Mouse (Mus musculus) cortical plate, adult 2 months (tissue): Measurements from ENCODE around the gene Tcf7l2. TPM values are rescaled to one million over a fixed set of nuclear protein-coding genes. Genes with fewer than 3 reads are reported as not detected.

ENCODE experiments used
- H3K27ac ChIP-seq: fragments of 200-500 bp; 2 replicates; pipeline ENCODE4 v1.5.1; 2012; ENCODE audit warnings: low read length, control low read depth, inconsistent platforms; ENCODE audit not compliant: insufficient read depth
- H3K4me1 ChIP-seq: fragments of 200-500 bp; 2 replicates; pipeline ENCODE4 v1.6.1; 2011; ENCODE audit warnings: low read length; ENCODE audit not compliant: control insufficient read depth, insufficient read depth
- H3K4me3 ChIP-seq: fragments of 200-500 bp; 2 replicates; pipeline ENCODE4 v1.5.1; 2011; ENCODE audit warnings: mild to moderate bottlenecking, low read length, control low read depth; ENCODE audit not compliant: insufficient read depth
- CTCF ChIP-seq: fragments of 200-500 bp; IDR thresholded peaks from 2 replicates; pipeline ENCODE4 v1.5.1; 2011; ENCODE audit warnings: mild to moderate bottlenecking, control low read depth, low read length; ENCODE audit not compliant: insufficient read depth; ENCODE audit errors: extremely low read depth
- POLR2A ChIP-seq: fragments of 200-500 bp; IDR thresholded peaks from 2 replicates; pipeline ENCODE4 v1.6.1; 2011; ENCODE audit warnings: mild to moderate bottlenecking, low read length, control low read depth; ENCODE audit not compliant: insufficient read depth; ENCODE audit errors: extremely low read depth
- polyA plus RNA-seq: library from polyadenylated mRNA; depleted of rRNA; stranded (reverse); fragments of >200 nt; gene quantifications from 2 replicates; pipeline ENCODE4 v1.2.3, GENCODE M21; 2012

Gene Tcf7l2
- polyA plus RNA-seq, 1 experiment = 6.0 TPM

DNA sequence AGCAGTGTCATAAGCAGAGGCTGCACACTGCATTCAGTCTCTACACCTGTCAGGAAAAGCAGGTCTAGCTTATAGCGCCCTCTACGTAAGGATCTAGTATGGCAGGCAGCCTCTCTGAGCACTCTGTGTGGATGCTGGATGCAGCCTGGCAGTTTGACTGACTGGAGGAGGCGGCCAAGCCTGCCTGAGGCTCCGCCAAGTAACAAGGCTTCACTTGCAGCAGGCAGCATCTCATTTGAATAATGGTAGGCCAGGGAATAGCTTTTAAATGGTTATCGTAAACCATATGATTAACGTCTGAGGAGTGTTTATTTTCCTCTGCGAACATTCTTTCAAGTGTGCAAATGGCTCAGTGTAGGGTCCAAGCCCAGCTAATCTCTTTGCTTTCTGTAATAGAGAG, 167.4 kb downstream of the Tcf7l2 start:
- Histone ChIP-seq H3K27ac (no peak overlapping the region), H3K4me1 (no peaks in the 10 kb centered on the region)
- TF ChIP-seq POLR2A (no peak), CTCF (peak; percentile 36; the same call in 1 of the 2 replicates)

DNA sequence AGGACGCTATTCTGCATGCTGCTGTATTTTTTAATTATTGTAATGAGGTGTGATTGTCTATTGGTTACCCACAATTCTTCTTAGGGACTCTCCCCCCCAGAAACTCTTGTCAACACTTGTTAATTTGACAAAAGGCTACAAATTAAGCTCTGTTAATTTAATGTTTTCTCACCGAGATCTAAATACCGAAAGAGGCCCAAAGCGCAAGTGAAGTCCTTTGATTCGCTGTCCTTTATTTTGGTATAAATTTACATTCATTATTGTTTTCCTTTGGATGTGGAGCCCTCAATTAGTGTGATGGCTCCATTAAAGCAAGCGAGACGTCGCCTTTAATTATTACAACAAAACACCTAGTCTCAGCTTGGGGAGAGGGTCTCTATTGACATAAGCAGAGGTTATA, 170.3 kb downstream of the Tcf7l2 start:
- no peak for TF ChIP-seq POLR2A
- TF ChIP-seq CTCF = no peak
- no peak overlapping the region for H3K27ac ChIP-seq
- H3K4me3 ChIP-seq = no peak overlapping the region
- no peaks in the 10 kb centered on the region for H3K4me1 ChIP-seq

More for the DNA sequence above, 167.4 kb downstream of the Tcf7l2 start:
- H3K4me3 ChIP-seq = no peak overlapping the region

DNA sequence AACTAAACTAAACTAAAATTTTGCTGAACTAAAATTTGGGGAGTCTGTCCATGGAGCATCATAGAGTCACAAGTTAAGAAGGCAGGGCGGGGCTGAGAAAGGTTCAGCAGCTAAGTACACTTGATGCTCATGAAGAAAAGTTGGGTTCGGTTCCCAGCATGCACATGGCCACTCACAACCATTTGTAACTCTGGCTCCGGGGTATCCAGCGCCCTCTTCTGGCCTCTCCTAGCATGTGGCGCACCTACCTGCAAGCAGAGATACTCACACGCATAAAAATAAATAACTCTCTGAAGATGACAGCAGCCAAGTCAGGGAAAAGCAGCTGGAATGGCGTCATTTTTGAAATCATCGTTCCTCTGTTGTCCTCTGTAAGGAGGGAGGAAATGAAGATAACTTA, 171.2 kb downstream of the Tcf7l2 start:
- no peak overlapping the region for H3K4me3 ChIP-seq
- H3K4me1 ChIP-seq = no peaks in the 10 kb centered on the region
- no peak overlapping the region for H3K27ac ChIP-seq
- TF ChIP-seq CTCF (no peak), POLR2A (no peak)

DNA sequence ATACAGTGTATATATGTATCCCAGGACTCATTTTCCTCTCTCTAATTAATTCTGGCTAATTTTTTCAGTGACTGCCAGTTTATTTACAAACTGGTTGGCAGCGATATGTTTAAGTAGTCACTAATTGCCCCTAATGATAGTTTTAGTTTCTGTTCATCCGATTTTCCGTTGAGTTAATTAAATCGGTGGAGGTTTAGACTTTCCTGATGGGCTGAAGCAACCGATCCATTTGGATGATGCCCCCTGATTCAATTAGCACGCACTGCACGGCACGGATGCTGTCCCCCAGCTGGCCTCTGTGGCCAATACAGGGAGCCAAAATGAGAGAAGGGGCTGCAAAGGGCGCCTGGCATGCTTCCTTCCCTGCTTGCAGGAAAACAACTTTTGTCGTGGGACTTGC, 172.0 kb downstream of the Tcf7l2 start:
- H3K27ac ChIP-seq = no peak overlapping the region
- no peaks in the 10 kb centered on the region for H3K4me1 ChIP-seq
- TF ChIP-seq POLR2A (no peak), CTCF (no peak)
- no peak overlapping the region for H3K4me3 ChIP-seq

DNA sequence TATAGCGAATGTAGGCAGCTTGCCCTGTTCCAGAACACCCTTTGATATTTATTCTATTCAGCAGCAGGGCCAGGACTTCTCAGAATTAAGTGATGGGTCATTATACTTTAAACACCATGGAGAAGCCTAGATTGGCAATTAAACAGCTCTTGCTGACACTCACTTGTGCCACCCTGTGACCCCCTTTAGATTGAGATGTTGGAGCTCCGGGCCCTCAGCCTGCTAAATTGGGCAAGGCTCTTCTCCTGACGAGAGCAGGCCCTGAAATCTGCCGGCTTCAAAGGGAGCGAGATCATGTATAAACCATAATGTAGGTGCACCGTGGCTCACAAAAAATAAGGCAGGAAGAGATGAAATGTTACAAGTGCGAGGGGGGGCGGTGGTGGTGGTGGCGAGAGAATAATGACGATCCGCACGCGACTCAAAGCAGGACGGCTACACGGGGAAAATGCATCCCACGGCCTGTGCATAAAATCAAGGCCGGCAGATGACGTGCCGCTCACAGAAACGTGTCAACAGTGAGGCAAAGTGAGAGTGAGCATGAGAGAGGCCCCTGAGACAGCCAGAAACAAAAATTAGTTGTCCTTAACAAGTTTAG, 173.1 kb downstream of the Tcf7l2 start:
- Histone ChIP-seq H3K27ac (no peak overlapping the region), H3K4me3 (no peak overlapping the region), H3K4me1 (no peaks in the 10 kb centered on the region)
- TF ChIP-seq POLR2A (no peak), CTCF (no peak)

DNA sequence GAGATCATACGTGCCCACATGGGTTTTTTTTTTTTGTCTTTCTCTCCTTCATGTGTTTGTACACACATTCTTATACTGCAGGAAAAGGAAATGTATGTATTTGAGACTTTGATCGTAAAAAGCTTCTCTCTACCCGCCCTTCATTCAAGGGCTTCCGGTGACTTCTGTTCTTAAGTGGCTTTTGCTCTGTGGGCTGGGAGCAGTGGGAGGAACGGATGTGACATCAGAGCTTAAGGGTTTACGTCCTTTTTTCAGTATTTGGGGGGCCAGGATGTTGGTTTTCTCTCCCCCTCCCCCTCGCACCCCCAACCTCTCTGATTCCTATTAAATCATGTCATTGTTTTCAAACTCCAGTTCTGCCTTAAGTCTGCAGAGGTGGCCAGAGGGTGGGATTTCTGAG, 173.9 kb downstream of the Tcf7l2 start:
- TF ChIP-seq POLR2A = no peak
- no peak for TF ChIP-seq CTCF
- Histone ChIP-seq H3K4me3 (no peak overlapping the region), H3K27ac (no peak overlapping the region), H3K4me1 (no peaks in the 10 kb centered on the region)

DNA sequence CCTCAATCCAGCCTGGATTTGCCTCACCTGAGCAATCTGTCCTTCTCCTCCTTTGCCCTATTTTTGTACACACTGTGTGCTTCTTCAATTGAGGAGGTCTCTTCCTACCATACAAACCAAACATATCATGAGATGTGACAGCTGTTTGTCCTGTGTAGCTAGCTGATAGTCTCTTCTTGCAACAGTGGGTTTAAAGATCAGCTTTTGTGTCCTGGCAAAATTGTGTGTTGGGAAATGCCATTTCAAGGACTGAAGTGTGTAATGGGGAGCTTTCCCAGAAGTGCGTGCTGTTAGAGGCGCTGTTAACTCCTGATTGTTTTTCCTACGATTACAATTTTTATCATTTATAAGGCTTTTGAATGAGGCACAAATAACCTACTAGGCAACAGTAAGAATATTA, 174.6 kb downstream of the Tcf7l2 start:
- TF ChIP-seq CTCF (no peak), POLR2A (no peak)
- H3K4me1 ChIP-seq = no peaks in the 10 kb centered on the region
- no peak overlapping the region for H3K27ac ChIP-seq
- H3K4me3 ChIP-seq = no peak overlapping the region

DNA sequence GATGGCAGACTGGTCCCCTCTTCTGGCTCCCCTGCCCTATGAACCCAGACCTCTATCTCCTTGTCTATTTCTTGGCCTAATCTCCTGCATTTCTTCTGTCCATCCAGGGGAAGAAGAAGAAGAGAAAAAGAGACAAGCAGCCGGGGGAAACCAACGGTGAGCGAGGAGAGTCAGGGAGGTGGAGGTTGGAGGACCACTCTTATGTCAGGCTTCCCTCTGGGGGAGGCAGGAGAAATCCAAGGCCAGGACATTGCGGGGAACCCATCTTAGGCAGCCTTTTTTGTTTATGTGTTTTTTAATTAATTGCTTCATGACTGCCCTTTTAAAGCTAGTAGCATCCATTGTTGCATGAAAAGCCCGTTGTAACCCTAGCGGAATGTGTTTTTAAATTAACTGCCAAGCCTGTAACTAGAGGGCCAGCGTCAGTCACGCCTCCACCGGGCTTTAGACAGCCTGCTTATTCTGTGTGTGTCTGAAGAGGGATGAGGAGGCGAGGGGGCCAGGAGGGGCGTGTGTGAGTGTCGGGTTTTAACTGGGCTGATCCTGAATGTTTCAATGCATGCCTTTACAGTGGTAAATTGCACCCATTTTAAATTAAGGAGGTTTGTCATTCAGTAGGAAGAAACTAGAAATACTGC, 182.3 kb downstream of the Tcf7l2 start:
- H3K4me3 ChIP-seq = no peak overlapping the region
- TF ChIP-seq CTCF = no peak
- TF ChIP-seq POLR2A = no peak
- no peaks in the 10 kb centered on the region for H3K4me1 ChIP-seq
- no peak overlapping the region for H3K27ac ChIP-seq

DNA sequence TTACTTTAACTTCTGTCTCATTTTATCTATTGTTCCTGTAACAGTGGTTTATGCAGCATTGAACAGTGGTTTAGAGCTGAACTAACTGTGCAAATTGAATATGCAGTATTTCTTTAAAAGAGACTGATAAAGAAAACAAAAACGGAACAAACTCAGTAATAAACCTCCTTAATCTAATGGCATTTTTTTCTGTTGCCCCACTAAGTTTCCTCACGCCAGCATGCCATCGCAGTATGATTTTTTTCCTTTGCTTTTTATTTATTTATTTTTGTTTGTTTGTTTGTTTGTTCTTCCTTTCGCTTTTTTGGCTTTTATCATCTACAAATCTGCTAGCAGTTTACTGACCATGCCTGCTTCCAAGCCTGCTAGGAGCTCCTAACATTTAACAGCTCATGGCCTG, 183.2 kb downstream of the Tcf7l2 start:
- Histone ChIP-seq H3K4me1 (no peaks in the 10 kb centered on the region), H3K4me3 (no peak overlapping the region), H3K27ac (no peak overlapping the region)
- TF ChIP-seq CTCF = no peak
- no peak for TF ChIP-seq POLR2A

DNA sequence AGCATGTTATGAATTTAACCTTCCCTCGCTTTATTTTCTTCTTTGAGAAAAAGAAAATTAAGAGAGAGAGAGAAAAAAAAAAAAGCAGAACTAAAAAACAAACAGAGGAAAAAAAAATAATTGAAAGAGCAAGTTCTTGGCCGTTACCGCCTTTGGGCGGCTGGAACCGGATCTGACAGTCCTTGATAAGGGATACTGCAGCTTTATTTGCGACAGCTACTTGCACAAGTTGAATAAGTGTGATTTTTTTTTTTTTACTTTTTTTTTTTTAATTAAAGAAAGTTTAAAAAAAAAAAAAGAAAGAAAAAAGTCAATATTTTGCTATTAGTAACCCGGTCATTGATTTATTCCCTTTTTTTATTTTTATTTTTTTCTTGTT, 183.8 kb downstream of the Tcf7l2 start:
- TF ChIP-seq CTCF (no peak), POLR2A (no peak)
- Histone ChIP-seq H3K4me3 (no peak overlapping the region), H3K4me1 (no peaks in the 10 kb centered on the region), H3K27ac (no peak overlapping the region)
